Mouse (Mus musculus): ENCODE measurements around the gene Rab3ip.

GRCm38 (mm10) chr10:116964084-116964483, 13.5 kb upstream of the Rab3ip start:
- TF ChIP-seq HCFC1 (IDR thresholded peaks at IDR 0.05; ENCODE audit: borderline replicate concordance, insufficient read depth, low read length) (no peak), MAFK (IDR thresholded peaks at IDR 0.05; ENCODE audit: insufficient read depth, low read depth, low read length) (no peak), CHD2 (IDR thresholded peaks at IDR 0.05; ENCODE audit: low read depth, low read length) (no peak)

Data from ES-E14 (cell line).